Mouse (Mus musculus) CH12.LX (cell line): ENCODE results near the gene Ston2. TPM values are rescaled to one million over a fixed set of nuclear protein-coding genes. Genes with fewer than 3 reads are reported as not detected.

Experiments used
- DNase-seq: peaks from one replicate; pipeline ENCODE4 v3.0.0-alpha.2; 2013; ENCODE audit errors: extremely low read depth
- H3K27ac ChIP-seq: 2 replicates; pipeline ENCODE4 v1.5.1; 2012; ENCODE audit warnings: low read depth, mild to moderate bottlenecking, control low read depth, moderate library complexity; ENCODE audit not compliant: insufficient read depth
- H3K27me3 ChIP-seq: replicated peaks from 2 replicates; pipeline ENCODE3; 2012; ENCODE audit warnings: inconsistent platforms
- H3K36me3 ChIP-seq, 2 experiments: replicated peaks in 1 of 2; 2 replicates each; pipeline versions ENCODE3 to v1.6.1; 2012; ENCODE audit warnings: inconsistent platforms in 1 of 2, low read length in 1 of 2, mild to moderate bottlenecking in 1 of 2, mixed read lengths in 1 of 2, moderate library complexity in 1 of 2; ENCODE audit not compliant: control insufficient read depth in 1 of 2, insufficient read depth in 1 of 2
- H3K4me1 ChIP-seq, 2 experiments: 2 replicates each; pipeline ENCODE4 v1.6.1; 2012; ENCODE audit warnings: inconsistent platforms in 1 of 2, moderate library complexity in 1 of 2; ENCODE audit not compliant: insufficient read depth in 2 of 2, control insufficient read depth in 1 of 2
- H3K4me2 ChIP-seq: 2 replicates; pipeline ENCODE4 v1.6.1; 2012; ENCODE audit warnings: low read depth, mild to moderate bottlenecking, control low read depth; ENCODE audit not compliant: poor library complexity, insufficient read depth, severe bottlenecking
- H3K4me3 ChIP-seq, 3 experiments: fragments of 150-350 bp in 1 of 3; sonication (generic) in 1 of 3; replicated peaks in 1 of 3; 2 replicates each; pipeline versions ENCODE3 to v1.5.1; 2011 to 2012; ENCODE audit warnings: low read depth in 2 of 3, low read length in 2 of 3, mild to moderate bottlenecking in 2 of 3, moderate library complexity in 2 of 3, control low read depth in 1 of 3, improper control_type of control experiment in 1 of 3, inconsistent platforms in 1 of 3, mixed read lengths in 1 of 3; ENCODE audit not compliant: poor library complexity in 1 of 3
- H3K79me2 ChIP-seq: replicated peaks from 2 replicates; pipeline ENCODE4 v1.6.1; 2012; ENCODE audit warnings: mild to moderate bottlenecking, moderate library complexity; ENCODE audit not compliant: control insufficient read depth, poor library complexity, insufficient read depth, severe bottlenecking; ENCODE audit errors: extremely low read depth
- H3K9ac ChIP-seq: 2 replicates; pipeline ENCODE4 v1.6.1; 2012; ENCODE audit warnings: low read depth, mild to moderate bottlenecking, control low read depth, moderate library complexity; ENCODE audit not compliant: insufficient read depth
- H3K9me3 ChIP-seq: replicated peaks from 2 replicates; pipeline ENCODE3; 2012; ENCODE audit warnings: low read length, inconsistent platforms, mixed read lengths
- BHLHE40 ChIP-seq: IDR thresholded peaks from 2 replicates; pipeline ENCODE4 v1.6.1; 2011; ENCODE audit warnings: mild to moderate bottlenecking, low read depth, low read length, improper control_type of control experiment
- CHD1 ChIP-seq: IDR thresholded peaks from 2 replicates; pipeline ENCODE4 v1.6.1; 2012; ENCODE audit warnings: low read depth, low read length, improper control_type of control experiment, inconsistent platforms
- CHD2 ChIP-seq: IDR thresholded peaks from 2 replicates; pipeline ENCODE4 v1.6.1; 2011; ENCODE audit warnings: low read length, improper control_type of control experiment
- E2F4 ChIP-seq: IDR thresholded peaks from 2 replicates; pipeline ENCODE4 v1.6.1; 2011; ENCODE audit warnings: low read depth, low read length, improper control_type of control experiment; ENCODE audit not compliant: insufficient replicate concordance
- ELF1 ChIP-seq: IDR thresholded peaks from 2 replicates; pipeline ENCODE4 v1.6.1; 2014; ENCODE audit warnings: low read depth, mild to moderate bottlenecking, inconsistent platforms, low read length, improper control_type of control experiment
- EP300 ChIP-seq: IDR thresholded peaks from 2 replicates; pipeline ENCODE4 v1.6.1; 2011; ENCODE audit warnings: low read length, improper control_type of control experiment
- ETS1 ChIP-seq: conservative IDR thresholded peaks from 2 replicates; pipeline ENCODE4 v1.6.1; 2012; ENCODE audit warnings: low read depth, mild to moderate bottlenecking, inconsistent platforms, low read length, improper control_type of control experiment, moderate library complexity
- GABPA ChIP-seq: IDR thresholded peaks from 2 replicates; pipeline ENCODE4 v1.6.1; 2012; ENCODE audit warnings: low read depth, low read length, improper control_type of control experiment, inconsistent platforms; ENCODE audit not compliant: insufficient replicate concordance
- IRF4 ChIP-seq: IDR thresholded peaks from 2 replicates; pipeline ENCODE4 v1.6.1; 2014; ENCODE audit warnings: low read depth, mild to moderate bottlenecking, inconsistent platforms, low read length, improper control_type of control experiment
- JUN ChIP-seq: IDR thresholded peaks from 2 replicates; pipeline ENCODE4 v1.6.1; 2011; ENCODE audit warnings: low read depth, mild to moderate bottlenecking, low read length, improper control_type of control experiment, moderate library complexity; ENCODE audit not compliant: insufficient read depth
- JUND ChIP-seq: conservative IDR thresholded peaks from 2 replicates; pipeline ENCODE4 v1.6.1; 2011; ENCODE audit warnings: low read depth, low read length, improper control_type of control experiment
- KAT2A ChIP-seq: IDR thresholded peaks from 2 replicates; pipeline ENCODE4 v1.6.1; 2012; ENCODE audit warnings: low read length, improper control_type of control experiment, inconsistent platforms; ENCODE audit not compliant: insufficient replicate concordance
- MAFK ChIP-seq: IDR thresholded peaks from 2 replicates; pipeline ENCODE4 v1.6.1; 2011; ENCODE audit warnings: low read length, improper control_type of control experiment; ENCODE audit not compliant: insufficient replicate concordance
- MAX ChIP-seq: IDR thresholded peaks from 2 replicates; pipeline ENCODE4 v1.6.1; 2011; ENCODE audit warnings: low read length, improper control_type of control experiment
- MAZ ChIP-seq: IDR thresholded peaks from 2 replicates; pipeline ENCODE4 v1.6.1; 2012; ENCODE audit warnings: low read depth, mild to moderate bottlenecking, inconsistent platforms, low read length, improper control_type of control experiment, moderate library complexity
- MEF2A ChIP-seq: IDR thresholded peaks from 2 replicates; pipeline ENCODE4 v1.6.1; 2014; ENCODE audit warnings: low read depth, mild to moderate bottlenecking, inconsistent platforms, low read length, improper control_type of control experiment, borderline replicate concordance
- MXI1 ChIP-seq: IDR thresholded peaks from 2 replicates; pipeline ENCODE4 v1.6.1; 2011; ENCODE audit warnings: mild to moderate bottlenecking, low read depth, low read length, improper control_type of control experiment
- NELFE ChIP-seq: IDR thresholded peaks from 2 replicates; pipeline ENCODE4 v1.6.1; 2011; ENCODE audit warnings: low read depth, low read length, improper control_type of control experiment
- PAX5 ChIP-seq: IDR thresholded peaks from 2 replicates; pipeline ENCODE4 v1.6.1; 2012; ENCODE audit warnings: low read length, inconsistent platforms, mixed read lengths
- POLR2A ChIP-seq: IDR thresholded peaks from 2 replicates; pipeline ENCODE4 v1.6.1; 2011; ENCODE audit warnings: low read depth, mild to moderate bottlenecking, improper control_type of control experiment, low read length
- POLR2AphosphoS2 ChIP-seq: IDR thresholded peaks from 2 replicates; pipeline ENCODE4 v1.6.1; 2011; ENCODE audit warnings: low read depth, low read length, improper control_type of control experiment
- RCOR1 ChIP-seq: conservative IDR thresholded peaks from 2 replicates; pipeline ENCODE4 v1.6.1; 2012; ENCODE audit warnings: low read depth, mild to moderate bottlenecking, inconsistent platforms, low read length, improper control_type of control experiment
- TBP ChIP-seq: conservative IDR thresholded peaks from 2 replicates; pipeline ENCODE4 v1.6.1; 2011; ENCODE audit warnings: low read depth, low read length, improper control_type of control experiment
- UBTF ChIP-seq: IDR thresholded peaks from 2 replicates; pipeline ENCODE4 v1.6.1; 2012; ENCODE audit warnings: low read depth, mild to moderate bottlenecking, inconsistent platforms, low read length, improper control_type of control experiment, moderate library complexity
- USF1 ChIP-seq: IDR thresholded peaks from 2 replicates; pipeline ENCODE4 v1.6.1; 2014; ENCODE audit warnings: low read depth, mild to moderate bottlenecking, inconsistent platforms, low read length, improper control_type of control experiment
- ZC3H11A ChIP-seq: IDR thresholded peaks from 2 replicates; pipeline ENCODE4 v1.6.1; 2012; ENCODE audit warnings: low read depth, mild to moderate bottlenecking, inconsistent platforms, low read length, improper control_type of control experiment
- ZKSCAN1 ChIP-seq: IDR thresholded peaks from 2 replicates; pipeline ENCODE4 v1.6.1; 2012; ENCODE audit warnings: low read depth, inconsistent platforms, low read length, improper control_type of control experiment, borderline replicate concordance
- ZMIZ1 ChIP-seq: IDR thresholded peaks from 2 replicates; pipeline ENCODE4 v1.6.1; 2012; ENCODE audit warnings: low read depth, mild to moderate bottlenecking, inconsistent platforms, low read length, improper control_type of control experiment
- ZNF384 ChIP-seq: IDR thresholded peaks from 2 replicates; pipeline ENCODE4 v1.6.1; 2012; ENCODE audit warnings: low read depth, low read length, improper control_type of control experiment, inconsistent platforms
- dilution Hi-C: fragments of 300-500 bp; cut with MboI; formaldehyde crosslinking; loops from 2 replicates; pipeline ENCODE4 v1.14.3; 2020; ENCODE audit warnings: low sequenced_read_pairs; ENCODE audit not compliant: extremely low pct_unique_long_range_greater_than_20kb, extremely low pct_ligation_motif_present
- in situ Hi-C: fragments of 300-500 bp; cut with MboI; formaldehyde crosslinking; loops from 3 replicates; pipeline ENCODE4 v1.14.3; 2019; ENCODE audit warnings: low sequenced_read_pairs, low pct_ligation_motif_present, low pct_unique_long_range_greater_than_20kb, mixed read lengths
- polyA plus RNA-seq: library from polyadenylated mRNA; unstranded; fragments of >175 nt; gene quantifications from 2 replicates; pipeline ENCODE4 v1.2.1, GENCODE M21; 2012; ENCODE audit warnings: low read depth; ENCODE audit not compliant: insufficient read length
- total RNA-seq, 2 experiments: library from RNA; depleted of rRNA; stranded (reverse); fragments of 300-350 nt in 1 of 2; fragments of >200 nt in 1 of 2; gene quantifications; 2 replicates each; pipeline ENCODE4 v1.2.3; 2012 to 2014

The Ston2 gene
- total and polyA plus RNA-seq, 3 experiments: 0.21 to 0.34 TPM; not detected in 1

DNA sequence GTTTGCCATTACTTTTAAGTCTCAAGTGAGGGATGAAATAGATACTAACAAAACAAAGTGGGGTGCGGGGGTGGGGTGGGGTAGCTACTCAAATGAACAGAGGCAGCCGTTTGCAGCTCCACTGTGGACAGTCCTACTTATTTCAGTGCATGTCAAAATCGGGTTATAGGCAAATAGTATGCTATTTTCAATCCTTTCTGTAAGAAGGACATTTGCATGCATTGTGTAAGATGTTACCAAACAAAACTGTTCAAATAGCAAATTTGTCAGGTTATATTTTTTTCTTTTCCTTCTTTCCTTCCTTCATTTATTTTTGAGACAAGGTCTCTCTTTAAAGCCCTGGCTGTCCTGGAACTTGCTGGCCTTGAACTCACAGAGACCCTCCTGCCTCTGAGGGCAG is 16.1 kb upstream of the Ston2 start:
- Histone ChIP-seq H3K27ac (peak overlapping the region; percentile 99), H3K36me3 (peaks cover 10 to 24% of the 10 kb centered on the region in 2 experiments), H3K9me3 (no peaks in the 10 kb centered on the region)
- in situ Hi-C loops: no loop called here
- TF ChIP-seq TBP (peak; percentile 61; the same call in 1 of the 2 replicates), POLR2A (peak; percentile 36; the same call in 1 of the 2 replicates), UBTF (no peak), RCOR1 (no peak), EP300 (peak; percentile 36; the same call in 1 of the 2 replicates), E2F4 (no peak), MEF2A (peak; percentile 86), GABPA (no peak)
- TF ChIP-seq, all 38 proteins: peak for 4
- dilution Hi-C loops: no loop called here
- peak; percentile 38 for DNase-seq
- no peak overlapping the region for H3K4me3 ChIP-seq
- H3K79me2 ChIP-seq: 0 out of 2 replicates have a peak, but pooled peaks cover 2% of the 10 kb centered on the region
- peak overlapping the region; percentile 64 for H3K9ac ChIP-seq
- H3K4me1 ChIP-seq: peaks cover 38 to 79% of the 10 kb centered on the region in 2 experiments
- no peaks in the 10 kb centered on the region for H3K27me3 ChIP-seq
- peak overlapping the region; percentile 64; the same call in 1 of the 2 replicates for H3K4me2 ChIP-seq

DNA sequence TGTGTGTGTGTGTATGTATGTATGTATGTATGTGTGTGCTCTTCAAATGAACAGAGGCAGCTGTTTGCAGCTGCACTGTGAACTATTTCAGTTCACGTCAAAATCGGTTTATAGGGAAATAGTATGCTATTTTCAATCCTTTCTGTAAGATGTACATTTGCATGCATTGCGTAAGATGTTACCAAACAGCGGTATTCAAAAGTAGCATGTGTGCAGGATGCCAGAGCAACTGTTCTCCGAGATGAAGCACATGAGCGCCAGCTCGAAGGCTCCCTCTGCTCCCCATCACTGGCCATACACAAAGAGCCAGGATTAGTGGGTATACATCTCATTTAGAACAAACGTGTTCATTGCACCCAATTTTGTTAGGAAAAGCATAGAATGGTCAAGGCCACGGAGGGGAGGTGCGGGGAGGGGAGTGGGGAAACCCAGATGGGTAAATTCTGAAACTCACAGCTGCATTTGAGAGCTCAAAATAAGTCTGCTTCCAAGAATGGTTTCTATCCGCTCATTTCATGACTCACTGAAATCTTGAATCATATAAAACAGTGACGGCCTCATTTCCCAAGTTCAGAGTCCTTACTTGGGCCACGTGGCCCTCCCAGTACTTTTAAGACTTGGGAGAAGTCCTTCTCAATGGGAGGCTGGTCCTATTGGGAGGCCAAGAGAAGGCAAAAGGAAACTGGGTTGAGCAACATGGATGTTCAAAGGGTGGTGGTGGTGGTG is 15.2 kb upstream of the Ston2 start:
- peaks cover 1 to 15% of the 10 kb centered on the region in 2 experiments for H3K36me3 ChIP-seq
- H3K4me1 ChIP-seq: peaks cover 40 to 87% of the 10 kb centered on the region in 2 experiments
- dilution Hi-C loops (no loop called here), in situ Hi-C loops (no loop called here)
- no peaks in the 10 kb centered on the region for H3K27me3 ChIP-seq
- no peaks in the 10 kb centered on the region for H3K9me3 ChIP-seq
- DNase-seq: peak; percentile 92
- peak overlapping the region; percentile 83 for H3K4me2 ChIP-seq
- peak overlapping the region; percentile 99 for H3K27ac ChIP-seq
- 0 out of 2 replicates have a peak, but pooled peaks cover 2% of the 10 kb centered on the region for H3K79me2 ChIP-seq
- no peak overlapping the region for H3K4me3 ChIP-seq
- peak overlapping the region; percentile 61; the same call in 1 of the 2 replicates for H3K9ac ChIP-seq
- TF ChIP-seq ZNF384: 0 out of 2 replicates have a peak, but pooled peaks have one; percentile 21
- TF ChIP-seq EP300: peak; percentile 93
- 0 out of 2 replicates have a peak, but pooled peaks have one; percentile 54 for TF ChIP-seq KAT2A
- TF ChIP-seq ZC3H11A: no peak
- TF ChIP-seq BHLHE40: peak; percentile 86
- TF ChIP-seq ETS1: peak; percentile 87
- TF ChIP-seq JUN: peak; percentile 66
- no peak; the same call in none of the 2 replicates for TF ChIP-seq ZMIZ1
- TF ChIP-seq TBP: peak; percentile 63
- peak; percentile 83 for TF ChIP-seq RCOR1
- TF ChIP-seq ELF1: no peak
- TF ChIP-seq ZKSCAN1: no peak
- TF ChIP-seq UBTF: no peak
- TF ChIP-seq MAFK: peak; percentile 51; the same call in 1 of the 2 replicates
- peak; percentile 77 for TF ChIP-seq IRF4
- TF ChIP-seq MXI1: peak; percentile 33; the same call in 1 of the 2 replicates
- TF ChIP-seq CHD1: no peak
- TF ChIP-seq JUND: peak; percentile 54
- no peak for TF ChIP-seq PAX5
- TF ChIP-seq USF1: peak; percentile 73
- TF ChIP-seq MEF2A: peak; percentile 96
- peak; percentile 92 for TF ChIP-seq MAX
- TF ChIP-seq NELFE: peak; percentile 35; the same call in 1 of the 2 replicates
- peak; percentile 73 for TF ChIP-seq CHD2
- no peak for TF ChIP-seq POLR2AphosphoS2
- TF ChIP-seq POLR2A: peak; percentile 41; the same call in 1 of the 2 replicates
- peak; percentile 63; the same call in 1 of the 2 replicates for TF ChIP-seq MAZ
